Mouse (Mus musculus): Measurements from ENCODE around the gene Trim47.

DNA sequence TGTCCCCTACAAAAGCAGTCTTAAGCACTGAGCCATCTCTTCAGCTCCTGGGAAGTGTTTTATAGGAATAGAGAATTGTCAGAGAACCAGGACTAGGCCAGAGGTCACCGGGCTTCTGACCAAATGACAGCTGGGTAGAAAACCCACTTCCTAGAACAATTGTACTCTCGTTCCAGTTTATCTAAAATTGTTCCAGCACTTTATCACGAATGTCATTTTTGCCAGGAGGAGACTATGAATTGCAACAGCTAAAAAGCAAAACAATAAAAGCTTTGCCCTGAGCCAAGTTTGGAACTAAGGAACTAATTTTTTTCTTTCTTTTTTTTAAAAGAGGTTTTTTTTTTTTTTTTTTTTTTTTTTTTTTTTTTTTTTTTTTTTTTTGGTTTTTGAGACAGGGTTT lies 31.4 kb downstream of the Trim47 start:
- TF ChIP-seq EP300 (IDR thresholded peaks at IDR 0.05; ENCODE audit: low read depth) (no peak), CTCF (IDR thresholded peaks at IDR 0.05; ENCODE audit: low read depth) (no peak)

Measured in heart, postnatal 0 days (tissue).